Mouse (Mus musculus) embryonic facial prominence, embryonic 12.5 days (tissue): ENCODE results near the gene Cpt1a. TPM values are rescaled to one million over a fixed set of nuclear protein-coding genes. Genes with fewer than 3 reads are reported as not detected.

Experiments
- ATAC-seq: fragments of 200-750 bp; cut with Nextera tagmentation; 2 replicates; pipeline ENCODE4 v1.8.0; 2017; ENCODE audit not compliant: insufficient number of reproducible peaks, insufficient read depth, low FRiP score, low TSS enrichment
- H3K27ac ChIP-seq: fragments of 300-500 bp; sonication (generic); 2 replicates; pipeline ENCODE4 v1.5.1; 2016; ENCODE audit warnings: mild to moderate bottlenecking
- H3K27me3 ChIP-seq: fragments of 300-500 bp; sonication (generic); 2 replicates; pipeline ENCODE4 v1.6.1; 2016; ENCODE audit warnings: mild to moderate bottlenecking, moderate library complexity
- H3K36me3 ChIP-seq: fragments of 300-500 bp; sonication (generic); 2 replicates; pipeline ENCODE4 v1.6.1; 2016; ENCODE audit warnings: mild to moderate bottlenecking
- H3K4me1 ChIP-seq: fragments of 300-500 bp; sonication (generic); 2 replicates; pipeline ENCODE4 v1.6.1; 2016
- H3K4me2 ChIP-seq: fragments of 300-500 bp; sonication (generic); replicated peaks from 2 replicates; pipeline ENCODE4 v1.6.1; 2016; ENCODE audit warnings: mild to moderate bottlenecking, moderate library complexity
- H3K4me3 ChIP-seq: fragments of 300-500 bp; sonication (generic); 2 replicates; pipeline ENCODE4 v1.5.1; 2016; ENCODE audit warnings: mild to moderate bottlenecking
- H3K9ac ChIP-seq: fragments of 300-500 bp; sonication (generic); 2 replicates; pipeline ENCODE4 v1.6.1; 2016; ENCODE audit warnings: mild to moderate bottlenecking, moderate library complexity
- H3K9me3 ChIP-seq: fragments of 300-500 bp; sonication (generic); 2 replicates; pipeline ENCODE4 v1.6.1; 2016; ENCODE audit warnings: mild to moderate bottlenecking, moderate library complexity
- WGBS: fragments of 180-500 bp; shearing (Covaris S2); methylation state at CpG from one replicate; pipeline ENCODE4 v1.1.7; 2016; 5-methylcytosine and 5-hydroxymethylcytosine counted together
- microRNA-seq: library from miRNA; unstranded; fragments of <30 nt; microRNA quantifications from one replicate; pipeline ENCODE4, GENCODE M21; 2017
- polyA plus RNA-seq: library from polyadenylated mRNA; unstranded; fragments of >200 nt; fragmentation: Nextera tagmentation; extraction: Ambion mirVana; gene quantifications from 2 replicates; pipeline ENCODE4 v1.2.1, GENCODE M21; 2016

Cpt1a gene
- polyA plus RNA-seq, 1 experiment from 2014 or later, result 12.3 TPM

GRCm38 (mm10) chr19:3434641-3435040 lies 112.5 kb downstream of the Cpt1a start:
- no peak for ATAC-seq
- no peak overlapping the region for H3K4me3 ChIP-seq
- H3K27me3 ChIP-seq, result no peaks in the 10 kb centered on the region
- no peaks in the 10 kb centered on the region for H3K9me3 ChIP-seq
- 53% methylated on average over 4 of the region's 4 CpGs for WGBS
- H3K9ac ChIP-seq, result no peak overlapping the region
- peaks cover 9% of the 10 kb centered on the region; the same call in 1 of the 2 replicates for H3K4me1 ChIP-seq
- H3K4me2 ChIP-seq, result no peak overlapping the region
- H3K27ac ChIP-seq, result no peak overlapping the region
- no peaks in the 10 kb centered on the region for H3K36me3 ChIP-seq

Small RNA genes lying within 50 kb of the gene (microRNA-seq; reads per million reads assigned to microRNA genes)
- gene Mir6984, result not detected

Other genes starting within 250 kb of the Cpt1a start
- gene Mrpl21, start 39.4 kb upstream of the Cpt1a start, polyA plus RNA-seq, result 133 and 135 TPM in 2 replicates
- gene Ighmbp2, start 39.3 kb upstream of the Cpt1a start, polyA plus RNA-seq, result 12.7 and 13.8 TPM in 2 replicates
- gene Tesmin, start 66.5 kb downstream of the Cpt1a start, polyA plus RNA-seq, result 0.27 and 0.37 TPM in 2 replicates
- gene Gal, start 92.2 kb downstream of the Cpt1a start, polyA plus RNA-seq, result 10.5 and 17.0 TPM in 2 replicates